Mouse (Mus musculus): ENCODE measurements at regions not wholly inside any gene's neighbourhood (a gene's known extent, or its start where the extent isn't known, plus 50 kb on each side); places are given as distances from the start of the nearest gene placed in this dataset.

GRCm38 (mm10) chr3:117107378-117107777 lies 138.6 kb upstream of the Palmd start:
- TF ChIP-seq POLR2A (IDR thresholded peaks at IDR 0.05; ENCODE audit: control insufficient read depth, low read depth, low read length) (no peak), CTCF (IDR thresholded peaks at IDR 0.05; ENCODE audit: control insufficient read depth, insufficient read depth, insufficient replicate concordance, low read depth, low read length) (no peak)
